Mouse (Mus musculus): ENCODE measurements around the gene Cox14.

DNA sequence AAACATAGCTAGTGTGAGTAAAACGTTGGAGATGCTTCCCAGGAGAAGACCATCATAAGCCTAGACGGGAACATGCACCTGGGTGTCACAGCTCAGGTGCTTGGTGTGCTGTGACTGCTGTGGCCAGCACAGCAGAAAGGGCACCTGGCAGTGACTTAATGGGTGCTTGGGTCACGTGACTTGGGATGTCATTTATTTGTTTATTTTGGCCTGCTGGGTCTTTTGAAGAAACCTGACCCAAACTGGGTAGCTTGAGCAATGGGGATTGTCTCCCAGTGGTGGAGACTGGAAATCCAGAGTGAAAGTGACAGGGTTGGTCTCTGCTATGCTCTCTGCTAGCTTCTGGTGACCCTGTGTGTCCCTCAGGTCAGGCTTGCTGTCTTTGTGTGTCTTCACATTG, 13.9 kb upstream of the Cox14 start:
- TF ChIP-seq CTCF (IDR thresholded peaks at IDR 0.05; ENCODE audit: low read depth): no peak
- no peak for TF ChIP-seq EP300 (IDR thresholded peaks at IDR 0.05; ENCODE audit: low read depth)

Data from liver, postnatal 0 days (tissue).